Mouse (Mus musculus): Measurements from ENCODE around the gene Nppc. TPM values are rescaled to one million over a fixed set of nuclear protein-coding genes. Genes with fewer than 3 reads are reported as not detected.

Nppc gene
- polyA plus RNA-seq, 1 experiment from 2014 or later, result 18.1 TPM

GRCm38 (mm10) chr1:86674385-86674784, 4.0 kb upstream of the Nppc start:
- ATAC-seq (ENCODE audit: low FRiP score), result no peak
- Histone ChIP-seq H3K4me1 (replicated peaks; ENCODE audit: control insufficient read depth, insufficient read depth, low read length) (peaks cover 4% of the 10 kb centered on the region; the same call in 1 of the 2 replicates), H3K9ac (no peak overlapping the region), H3K4me2 (replicated peaks) (no peak overlapping the region), H3K27me3 (ENCODE audit: control insufficient read depth, insufficient read depth, low read length) (peaks cover 12% of the 10 kb centered on the region), H3K4me3 (replicated peaks; ENCODE audit: low read length) (no peak overlapping the region), H3K27ac (0 out of 2 replicates have a peak overlapping the region, but pooled peaks have one; percentile 24), H3K36me3 (replicated peaks; ENCODE audit: control insufficient read depth, insufficient read depth) (no peaks in the 10 kb centered on the region), H3K9me3 (ENCODE audit: control insufficient read depth, low read length) (no peaks in the 10 kb centered on the region)
- DNase-seq (ENCODE audit: low spot score), result no peak
- WGBS, result 54% methylated on average over 9 of the region's 9 CpGs

- no peaks in the 10 kb centered on the region for H3K36me3 ChIP-seq (replicated peaks; ENCODE audit: control insufficient read depth, insufficient read depth)
- peak overlapping the region; percentile 45 for H3K4me3 ChIP-seq (replicated peaks; ENCODE audit: low read length)
- H3K9me3 ChIP-seq (ENCODE audit: control insufficient read depth, low read length), result no peaks in the 10 kb centered on the region
- peak overlapping the region; percentile 61 for H3K9ac ChIP-seq
- peaks cover 19% of the 10 kb centered on the region for H3K27me3 ChIP-seq (ENCODE audit: control insufficient read depth, insufficient read depth, low read length)
- DNase-seq (ENCODE audit: low spot score) (peak; percentile 76), ATAC-seq (ENCODE audit: low FRiP score) (peak; percentile 56)
- under 1% methylated on average over 44 of the region's 44 CpGs for WGBS
- H3K4me1 ChIP-seq (replicated peaks; ENCODE audit: control insufficient read depth, insufficient read depth, low read length), result peaks cover 4% of the 10 kb centered on the region; the same call in 1 of the 2 replicates
- peak overlapping the region; percentile 74 for H3K4me2 ChIP-seq (replicated peaks)
- 0 out of 2 replicates have a peak overlapping the region, but pooled peaks have one; percentile 65 for H3K27ac ChIP-seq
Observed at GRCm38 (mm10) chr1:86669552-86670273, 658 bp downstream of the Nppc start.

- no peak overlapping the region for H3K9ac ChIP-seq
- H3K4me2 ChIP-seq (replicated peaks), result no peak overlapping the region
- no peaks in the 10 kb centered on the region for H3K4me1 ChIP-seq (replicated peaks; ENCODE audit: control insufficient read depth, insufficient read depth, low read length)
- H3K9me3 ChIP-seq (ENCODE audit: control insufficient read depth, low read length), result no peaks in the 10 kb centered on the region
- H3K27me3 ChIP-seq (ENCODE audit: control insufficient read depth, insufficient read depth, low read length), result peaks cover 7% of the 10 kb centered on the region; the same call in 1 of the 2 replicates
- ATAC-seq (ENCODE audit: low FRiP score), result no peak
- 91% methylated on average over 2 of the region's 2 CpGs for WGBS
- no peak overlapping the region for H3K27ac ChIP-seq
- no peaks in the 10 kb centered on the region for H3K36me3 ChIP-seq (replicated peaks; ENCODE audit: control insufficient read depth, insufficient read depth)
- no peak for DNase-seq (ENCODE audit: low spot score)
- H3K4me3 ChIP-seq (replicated peaks; ENCODE audit: low read length), result no peak overlapping the region
Observed at GRCm38 (mm10) chr1:86665091-86665490, 5.3 kb downstream of the Nppc start.

GRCm38 (mm10) chr1:86657071-86657470, 13.3 kb downstream of the Nppc start:
- DNase-seq (ENCODE audit: low spot score), result no peak
- 72% methylated on average over 5 of the region's 5 CpGs for WGBS
- H3K4me2 ChIP-seq (replicated peaks), result no peak overlapping the region

GRCm38 (mm10) chr1:86652675-86653074, 17.7 kb downstream of the Nppc start:
- H3K27me3 ChIP-seq (ENCODE audit: control insufficient read depth, insufficient read depth, low read length), result no peaks in the 10 kb centered on the region
- H3K9me3 ChIP-seq (ENCODE audit: control insufficient read depth, low read length), result no peaks in the 10 kb centered on the region
- DNase-seq (ENCODE audit: low spot score) (no peak), ATAC-seq (ENCODE audit: low FRiP score) (no peak)
- no peak overlapping the region for H3K4me2 ChIP-seq (replicated peaks)
- no peak overlapping the region for H3K27ac ChIP-seq
- whole genome bisulfite sequencing, result 54% methylated on average over 4 of the region's 4 CpGs
- H3K9ac ChIP-seq, result no peak overlapping the region
- no peak overlapping the region for H3K4me3 ChIP-seq (replicated peaks; ENCODE audit: low read length)
- no peaks in the 10 kb centered on the region for H3K4me1 ChIP-seq (replicated peaks; ENCODE audit: control insufficient read depth, insufficient read depth, low read length)
- H3K36me3 ChIP-seq (replicated peaks; ENCODE audit: control insufficient read depth, insufficient read depth), result no peaks in the 10 kb centered on the region

More at GRCm38 (mm10) chr1:86657071-86657470, 13.3 kb downstream of the Nppc start:
- Histone ChIP-seq H3K9ac (no peak overlapping the region), H3K36me3 (replicated peaks; ENCODE audit: control insufficient read depth, insufficient read depth) (no peaks in the 10 kb centered on the region), H3K4me1 (replicated peaks; ENCODE audit: control insufficient read depth, insufficient read depth, low read length) (no peaks in the 10 kb centered on the region), H3K27me3 (ENCODE audit: control insufficient read depth, insufficient read depth, low read length) (no peaks in the 10 kb centered on the region), H3K27ac (no peak overlapping the region), H3K4me3 (replicated peaks; ENCODE audit: low read length) (no peak overlapping the region), H3K9me3 (ENCODE audit: control insufficient read depth, low read length) (no peaks in the 10 kb centered on the region)
- no peak for ATAC-seq (ENCODE audit: low FRiP score)

- ATAC-seq (ENCODE audit: low FRiP score) (no peak), DNase-seq (ENCODE audit: low spot score) (peak; percentile 80)
- H3K9me3 ChIP-seq (ENCODE audit: control insufficient read depth, low read length), result no peaks in the 10 kb centered on the region
- H3K4me2 ChIP-seq (replicated peaks), result no peak overlapping the region
- H3K4me1 ChIP-seq (replicated peaks; ENCODE audit: control insufficient read depth, insufficient read depth, low read length), result no peaks in the 10 kb centered on the region
- no peaks in the 10 kb centered on the region for H3K27me3 ChIP-seq (ENCODE audit: control insufficient read depth, insufficient read depth, low read length)
- 15% methylated on average over 6 of the region's 6 CpGs for WGBS
- no peak overlapping the region for H3K4me3 ChIP-seq (replicated peaks; ENCODE audit: low read length)
- H3K9ac ChIP-seq, result no peak overlapping the region
- H3K27ac ChIP-seq, result no peak overlapping the region
- H3K36me3 ChIP-seq (replicated peaks; ENCODE audit: control insufficient read depth, insufficient read depth), result no peaks in the 10 kb centered on the region
Observed at GRCm38 (mm10) chr1:86650272-86650671, 20.1 kb downstream of the Nppc start.

- 56% methylated on average over 2 of the region's 2 CpGs for WGBS
- H3K4me1 ChIP-seq (replicated peaks; ENCODE audit: control insufficient read depth, insufficient read depth, low read length), result no peaks in the 10 kb centered on the region
- H3K27ac ChIP-seq, result no peak overlapping the region
- H3K9ac ChIP-seq, result no peak overlapping the region
- no peaks in the 10 kb centered on the region for H3K36me3 ChIP-seq (replicated peaks; ENCODE audit: control insufficient read depth, insufficient read depth)
- ATAC-seq (ENCODE audit: low FRiP score) (no peak), DNase-seq (ENCODE audit: low spot score) (no peak)
- no peaks in the 10 kb centered on the region for H3K9me3 ChIP-seq (ENCODE audit: control insufficient read depth, low read length)
- no peak overlapping the region for H3K4me3 ChIP-seq (replicated peaks; ENCODE audit: low read length)
- no peak overlapping the region for H3K4me2 ChIP-seq (replicated peaks)
- no peaks in the 10 kb centered on the region for H3K27me3 ChIP-seq (ENCODE audit: control insufficient read depth, insufficient read depth, low read length)
Observed at GRCm38 (mm10) chr1:86647517-86647916, 22.9 kb downstream of the Nppc start.

- ATAC-seq (ENCODE audit: low FRiP score) (no peak), DNase-seq (ENCODE audit: low spot score) (no peak)
- Histone ChIP-seq H3K9me3 (ENCODE audit: control insufficient read depth, low read length) (no peaks in the 10 kb centered on the region), H3K4me1 (replicated peaks; ENCODE audit: control insufficient read depth, insufficient read depth, low read length) (no peaks in the 10 kb centered on the region), H3K27me3 (ENCODE audit: control insufficient read depth, insufficient read depth, low read length) (no peaks in the 10 kb centered on the region), H3K27ac (no peak overlapping the region), H3K4me3 (replicated peaks; ENCODE audit: low read length) (no peak overlapping the region), H3K9ac (no peak overlapping the region), H3K36me3 (replicated peaks; ENCODE audit: control insufficient read depth, insufficient read depth) (no peaks in the 10 kb centered on the region), H3K4me2 (replicated peaks) (no peak overlapping the region)
- WGBS, result 75% methylated on average over 13 of the region's 13 CpGs
Observed at GRCm38 (mm10) chr1:86643101-86643809, 27.1 kb downstream of the Nppc start.

- Histone ChIP-seq H3K4me3 (replicated peaks; ENCODE audit: low read length) (no peak overlapping the region), H3K27ac (no peak overlapping the region), H3K36me3 (replicated peaks; ENCODE audit: control insufficient read depth, insufficient read depth) (no peaks in the 10 kb centered on the region), H3K9ac (no peak overlapping the region), H3K4me1 (replicated peaks; ENCODE audit: control insufficient read depth, insufficient read depth, low read length) (0 out of 2 replicates have a peak, but pooled peaks cover 4% of the 10 kb centered on the region), H3K27me3 (ENCODE audit: control insufficient read depth, insufficient read depth, low read length) (no peaks in the 10 kb centered on the region), H3K9me3 (ENCODE audit: control insufficient read depth, low read length) (no peaks in the 10 kb centered on the region), H3K4me2 (replicated peaks) (peak overlapping the region; percentile 40)
- DNase-seq (ENCODE audit: low spot score) (peak; percentile 74), ATAC-seq (ENCODE audit: low FRiP score) (peak; percentile 87)
- 53% methylated on average over 6 of the region's 6 CpGs for WGBS
Observed at GRCm38 (mm10) chr1:86634751-86635359, 35.5 kb downstream of the Nppc start.
